7 mouse cellular contexts compared by ENCODE assay signal in genomic region chr17:71310486-71311339, GRCm38 (mm10). TPM values are rescaled to one million over a fixed set of nuclear protein-coding genes. Genes with fewer than 3 reads are reported as not detected.
DNase-seq lines count a peak whose midpoint lies in the region; ATAC-seq and TF ChIP-seq lines count a peak whose summit lies in the region.

No protein-coding gene starts in this region.

- peak overlapping the region; percentile 73 for H3K9ac ChIP-seq in ES-Bruce4 (ENCODE audit: low read depth, poor library complexity, severe bottlenecking)
- peak overlapping the region; percentile 68 for H3K9ac ChIP-seq in forebrain, embryonic 11.5 days (ENCODE audit: low read length)
- H3K9ac ChIP-seq in liver, embryonic 13.5 days, result peak overlapping the region; percentile 87

- no peak overlapping the region for H3K27ac ChIP-seq in ES-Bruce4 (ENCODE audit: insufficient read depth, low read length)
- H3K27ac ChIP-seq in forebrain, embryonic 11.5 days (ENCODE audit: low read depth, low read length), result no peak overlapping the region
- peak overlapping the region; percentile 78 for H3K27ac ChIP-seq in liver, embryonic 13.5 days

- peaks cover 14% of the 10 kb centered on the region for H3K27me3 ChIP-seq in ES-Bruce4 (ENCODE audit: control insufficient read depth, insufficient read depth, low read length, poor library complexity, severe bottlenecking)
- H3K27me3 ChIP-seq in forebrain, embryonic 11.5 days (ENCODE audit: control insufficient read depth, insufficient read depth, low read length), result no peaks in the 10 kb centered on the region
- H3K27me3 ChIP-seq in liver, embryonic 13.5 days, result peaks cover 16% of the 10 kb centered on the region; the same call in 1 of the 2 replicates

- intact Hi-C loops in heart, postnatal 14 days (cut with DNase I), result loop anchor here (1.0 kb wide), 1 partner anchor 57 kb away; no protein-coding TSS in a partner anchor

- peak overlapping the region; percentile 100 for H3K4me2 ChIP-seq in forebrain, embryonic 11.5 days (ENCODE audit: low read depth, low read length, severe bottlenecking)
- peak overlapping the region; percentile 95 for H3K4me2 ChIP-seq in liver, embryonic 13.5 days

- TF ChIP-seq POLR2A in ES-Bruce4 (IDR thresholded peaks at IDR 0.05; ENCODE audit: insufficient read depth, low read length), result no peak

- no peak for TF ChIP-seq EP300 in ES-Bruce4 (IDR thresholded peaks at IDR 0.05; ENCODE audit: insufficient read depth, low read depth, low read length)

- no peaks in the 10 kb centered on the region for H3K4me1 ChIP-seq in ES-Bruce4 (ENCODE audit: control insufficient read depth, insufficient read depth, low read length)
- peaks cover 6% of the 10 kb centered on the region; the same call in 1 of the 2 replicates for H3K4me1 ChIP-seq in forebrain, embryonic 11.5 days (replicated peaks; ENCODE audit: control insufficient read depth, insufficient read depth, low read length)
- peaks cover 47% of the 10 kb centered on the region for H3K4me1 ChIP-seq in liver, embryonic 13.5 days (replicated peaks)

- H3K9me3 ChIP-seq in ES-Bruce4 (replicated peaks; ENCODE audit: control insufficient read depth, insufficient read depth, low read length, poor library complexity, severe bottlenecking), result no peaks in the 10 kb centered on the region
- H3K9me3 ChIP-seq in forebrain, embryonic 11.5 days (ENCODE audit: control insufficient read depth, low read length), result no peaks in the 10 kb centered on the region
- H3K9me3 ChIP-seq in liver, embryonic 13.5 days (replicated peaks), result no peaks in the 10 kb centered on the region

- peak; percentile 67 for ATAC-seq in forebrain, embryonic 11.5 days (replicated peaks; ENCODE audit: low FRiP score)
- peak; percentile 68 for ATAC-seq in liver, embryonic 13.5 days (ENCODE audit: low read depth)
- ATAC-seq in monocyte, adult 5-6 weeks (replicated peaks; ENCODE audit: insufficient number of reproducible peaks, low FRiP score, low TSS enrichment, poor library complexity, severe bottlenecking), result peak; percentile 78

- TF ChIP-seq CTCF in ES-Bruce4 (IDR thresholded peaks at IDR 0.05; ENCODE audit: low read depth, low read length), result no peak

- peak overlapping the region; percentile 78 for H3K4me3 ChIP-seq in ES-Bruce4 (ENCODE audit: low read depth, low read length)
- H3K4me3 ChIP-seq in forebrain, embryonic 11.5 days (ENCODE audit: low read depth, low read length), result peak overlapping the region; percentile 62
- H3K4me3 ChIP-seq in liver, embryonic 13.5 days (replicated peaks), result peak overlapping the region; percentile 77

- peak; percentile 43 for DNase-seq in R1 (ENCODE audit: low read depth, low spot score)
- DNase-seq in forebrain, embryonic 11.5 days (ENCODE audit: low spot score), result peak; percentile 75
- DNase-seq in heart, postnatal 14 days, result peak; percentile 64
- DNase-seq in liver, embryonic 13.5 days, result peak; percentile 20
- DNase-seq in thymus, postnatal 14 days, result peak; percentile 12

- under 1% methylated on average over 67 of the region's 67 CpGs for WGBS in forebrain, embryonic 11.5 days
- under 1% methylated on average over 64 of the region's 67 CpGs for WGBS in liver, embryonic 13.5 days (ENCODE audit: insufficient replicate concordance)

- no peaks in the 10 kb centered on the region for H3K36me3 ChIP-seq in ES-Bruce4 (ENCODE audit: control insufficient read depth, insufficient read depth, low read length, poor library complexity, severe bottlenecking)
- H3K36me3 ChIP-seq in forebrain, embryonic 11.5 days (ENCODE audit: control insufficient read depth, insufficient read depth, low read length), result no peaks in the 10 kb centered on the region
- H3K36me3 ChIP-seq in liver, embryonic 13.5 days, result no peaks in the 10 kb centered on the region

RNA-seq across cellular contexts. Expression of gene Emilin2, which starts 1.1 kb away (rescaled TPM):
- polyA plus RNA-seq in ES-Bruce4 (2011; ENCODE audit: insufficient read depth, insufficient read length, low read depth, missing spikeins), result 1.2 and 2.6 TPM in 2 replicates
- polyA plus RNA-seq in forebrain, embryonic 11.5 days (2014; fragmentation: Nextera tagmentation; extraction: Ambion mirVana), result 10.3 and 11.7 TPM in 2 replicates
- 100 to 1,000 TPM; 107 to 118 TPM for total RNA-seq in heart, postnatal 14 days (2021)
- 23.0 and 24.9 TPM in 2 replicates for polyA plus RNA-seq in liver, embryonic 13.5 days (2015; fragmentation: Nextera tagmentation; extraction: Ambion mirVana)
- 184 to 329 TPM (median 319 TPM) in 3 replicates for total RNA-seq in monocyte, adult 5-6 weeks (2017)

Comparison
In these comparisons a context has a peak if more than half of its experiments do, and no peak if none do; other contexts are left out.
1. DNase-seq: peak in every context shown above with its lines; median percentile 75 in forebrain, embryonic 11.5 days; 64 in heart, postnatal 14 days; 43 in R1; 20 in liver, embryonic 13.5 days; 12 in thymus, postnatal 14 days.